Mouse (Mus musculus): ENCODE data around the gene Cblb.

Cblb gene

GRCm38 (mm10) chr16:52210844-52211606 lies 180.0 kb downstream of the Cblb start:
- DNase-seq = no peak

- no peak for DNase-seq
Observed at GRCm38 (mm10) chr16:52219069-52219468, 188.0 kb downstream of the Cblb start.

GRCm38 (mm10) chr16:52222896-52223295 lies 191.9 kb downstream of the Cblb start:
- DNase-seq = no peak

- DNase-seq = no peak
Observed at GRCm38 (mm10) chr16:52229446-52229845, 198.4 kb downstream of the Cblb start.

- no peak for DNase-seq
Observed at GRCm38 (mm10) chr16:52229930-52230329, 198.9 kb downstream of the Cblb start.

- no peak for DNase-seq
Observed at GRCm38 (mm10) chr16:52242144-52242543, 211.1 kb downstream of the Cblb start.

- DNase-seq = no peak
Observed at GRCm38 (mm10) chr16:52243421-52243973, 212.5 kb downstream of the Cblb start.

GRCm38 (mm10) chr16:52250196-52250595 lies 219.2 kb downstream of the Cblb start:
- no peak for DNase-seq

- DNase-seq = no peak
Observed at GRCm38 (mm10) chr16:52250935-52251334, 219.9 kb downstream of the Cblb start.

Data from thymus, postnatal 36 days (tissue).